19 mouse cellular contexts compared by ENCODE assay signal in genomic region chr9:114395258-114395657, GRCm38 (mm10). TPM values are rescaled to one million over a fixed set of nuclear protein-coding genes. Genes with fewer than 3 reads are reported as not detected.
DNase-seq lines count a peak whose midpoint lies in the region; ATAC-seq and TF ChIP-seq lines count a peak whose summit lies in the region.
"Had no signal": no experiment of that assay in that cellular context is flagged by ENCODE, and none has a peak within 500 bp of the region (broad histone marks: within the 10 kb centered on the region; RNA-seq: fewer than 3 reads in every experiment).

No protein-coding gene starts in this region.

- DNase-seq in ES-E14 (ENCODE audit: low read depth, low spot score), result peak; percentile 51
- no peak for DNase-seq in liver, embryonic 11.5 days (ENCODE audit: low spot score)
- DNase-seq in heart, embryonic 10.5 days (ENCODE audit: low spot score), result no peak
- no peak for DNase-seq in kidney, postnatal 10 days
- DNase-seq in cerebellum, adult 18-20 months, result no peak
- DNase-seq: cerebellum, adult 11-12 months; gastrocnemius, postnatal 36 days; kidney, adult 2 months; kidney, postnatal 36 days; thymus, postnatal 25 days had no signal

- H3K4me1 ChIP-seq in ES-E14 (ENCODE audit: control insufficient read depth in 2 of 2, insufficient read depth in 2 of 2, low read length in 2 of 2, poor library complexity in 1 of 2), result peaks cover 8 to 18% of the 10 kb centered on the region in 2 experiments
- peaks cover 11% of the 10 kb centered on the region for H3K4me1 ChIP-seq in liver, embryonic 11.5 days (replicated peaks; ENCODE audit: control insufficient read depth, insufficient read depth, low read length)
- peaks cover under 1% of the 10 kb centered on the region; the same call in 1 of the 2 replicates for H3K4me1 ChIP-seq in stomach, embryonic 16.5 days (ENCODE audit: control insufficient read depth, insufficient read depth, low read length)
- H3K4me1 ChIP-seq in heart, embryonic 10.5 days, result peaks cover 10% of the 10 kb centered on the region; the same call in 1 of the 2 replicates
- H3K4me1 ChIP-seq: heart, embryonic 12.5 days; limb, embryonic 15.5 days had no signal

- in situ Hi-C loops in ES-E14 (cut with MboI; ENCODE audit: low sequenced_read_pairs in 2 of 2, unreplicated experiment in 2 of 2), result no loop called here

- H3K9me3 ChIP-seq in ES-E14 (ENCODE audit: control insufficient read depth, insufficient read depth, low read depth, low read length), result no peaks in the 10 kb centered on the region
- no peaks in the 10 kb centered on the region for H3K9me3 ChIP-seq in liver, embryonic 11.5 days (ENCODE audit: control insufficient read depth, low read length)
- no peaks in the 10 kb centered on the region for H3K9me3 ChIP-seq in stomach, embryonic 16.5 days (replicated peaks; ENCODE audit: control insufficient read depth, low read length)
- H3K9me3 ChIP-seq in heart, embryonic 10.5 days, result no peaks in the 10 kb centered on the region
- H3K9me3 ChIP-seq: embryonic facial prominence, embryonic 13.5 days; forebrain, embryonic 10.5 days; heart, embryonic 12.5 days; limb, embryonic 15.5 days had no signal

- no peak overlapping the region; the same call in 1 of the 2 replicates for H3K27ac ChIP-seq in ES-E14 (ENCODE audit: insufficient read depth, low read depth, low read length, poor library complexity, severe bottlenecking)
- H3K27ac ChIP-seq in liver, embryonic 11.5 days (ENCODE audit: low read depth, low read length), result no peak overlapping the region
- H3K27ac ChIP-seq in stomach, embryonic 16.5 days (ENCODE audit: low read length), result no peak overlapping the region
- H3K27ac ChIP-seq in heart, embryonic 10.5 days, result no peak overlapping the region
- H3K27ac ChIP-seq: embryonic facial prominence, embryonic 13.5 days; forebrain, embryonic 10.5 days; hindbrain, embryonic 14.5 days; limb, embryonic 15.5 days had no signal

- no peak overlapping the region for H3K4me2 ChIP-seq in liver, embryonic 11.5 days
- H3K4me2 ChIP-seq in stomach, embryonic 16.5 days (ENCODE audit: low read depth, low read length), result no peak overlapping the region
- H3K4me2 ChIP-seq: embryonic facial prominence, embryonic 13.5 days; heart, embryonic 12.5 days; hindbrain, embryonic 14.5 days; limb, embryonic 15.5 days had no signal

- no peak overlapping the region for H3K9ac ChIP-seq in ES-E14 (ENCODE audit: insufficient read depth, low read depth, low read length, poor library complexity, severe bottlenecking)
- no peak overlapping the region for H3K9ac ChIP-seq in liver, embryonic 11.5 days (ENCODE audit: low read depth, low read length)
- H3K9ac ChIP-seq in stomach, embryonic 16.5 days (ENCODE audit: low read length), result no peak overlapping the region
- H3K9ac ChIP-seq: embryonic facial prominence, embryonic 13.5 days; heart, embryonic 12.5 days; hindbrain, embryonic 14.5 days; limb, embryonic 15.5 days had no signal

- whole genome bisulfite sequencing in liver, embryonic 11.5 days, result 85% methylated on average over 4 of the region's 4 CpGs
- WGBS in stomach, embryonic 16.5 days, result 70% methylated on average over 4 of the region's 4 CpGs
- WGBS in heart, embryonic 10.5 days, result 88% methylated on average over 4 of the region's 4 CpGs

- ATAC-seq in common myeloid progenitor, adult 5-6 weeks (replicated peaks; ENCODE audit: low read depth, poor library complexity, severe bottlenecking), result 0 out of 2 replicates have a peak, but pooled peaks have one; percentile 31
- 0 out of 2 replicates have a peak, but pooled peaks have one; percentile 24 for ATAC-seq in liver, embryonic 11.5 days (replicated peaks; ENCODE audit: low FRiP score)
- peak; percentile 42; the same call in 1 of the 2 replicates for ATAC-seq in stomach, embryonic 16.5 days (ENCODE audit: insufficient read depth, low FRiP score)
- ATAC-seq: CD4-positive, CD25-positive, alpha-beta regulatory T cell, adult 4 months; lung, postnatal 0 days had no signal

- H3K4me3 ChIP-seq in ES-E14 (ENCODE audit: insufficient read depth in 1 of 2, low read depth in 1 of 2, low read length in 2 of 2, poor library complexity in 1 of 2, severe bottlenecking in 1 of 2), result no peak overlapping the region
- no peak overlapping the region for H3K4me3 ChIP-seq in liver, embryonic 11.5 days (ENCODE audit: low read depth, low read length)
- H3K4me3 ChIP-seq in stomach, embryonic 16.5 days (replicated peaks; ENCODE audit: low read length), result no peak overlapping the region
- no peak overlapping the region for H3K4me3 ChIP-seq in heart, embryonic 10.5 days
- H3K4me3 ChIP-seq: embryonic facial prominence, embryonic 13.5 days; forebrain, embryonic 10.5 days; heart, embryonic 12.5 days; limb, embryonic 15.5 days had no signal

- no peaks in the 10 kb centered on the region for H3K36me3 ChIP-seq in ES-E14 (ENCODE audit: control insufficient read depth, insufficient read depth, low read length, poor library complexity, severe bottlenecking)
- no peaks in the 10 kb centered on the region for H3K36me3 ChIP-seq in liver, embryonic 11.5 days (ENCODE audit: control insufficient read depth, insufficient read depth, low read length)
- no peaks in the 10 kb centered on the region for H3K36me3 ChIP-seq in stomach, embryonic 16.5 days (ENCODE audit: control insufficient read depth, insufficient read depth, low read length)
- H3K36me3 ChIP-seq in heart, embryonic 10.5 days, result no peaks in the 10 kb centered on the region
- H3K36me3 ChIP-seq: embryonic facial prominence, embryonic 13.5 days; forebrain, embryonic 10.5 days; heart, embryonic 12.5 days; limb, embryonic 15.5 days had no signal

- no peaks in the 10 kb centered on the region; the same call in 1 of the 2 replicates for H3K27me3 ChIP-seq in liver, embryonic 11.5 days (replicated peaks; ENCODE audit: control insufficient read depth, insufficient read depth, low read length)
- no peaks in the 10 kb centered on the region for H3K27me3 ChIP-seq in stomach, embryonic 16.5 days (ENCODE audit: control insufficient read depth, insufficient read depth, low read length)
- H3K27me3 ChIP-seq in heart, embryonic 10.5 days (ENCODE audit: insufficient read depth, poor library complexity, severe bottlenecking), result no peaks in the 10 kb centered on the region
- H3K27me3 ChIP-seq: embryonic facial prominence, embryonic 13.5 days; heart, embryonic 12.5 days; limb, embryonic 15.5 days had no signal

TF ChIP-seq in ES-E14, 5 proteins besides CTCF, POLR2A, EP300 and RAD21:
- TF ChIP-seq ZC3H11A (IDR thresholded peaks at IDR 0.05; ENCODE audit: borderline replicate concordance, low read depth, low read length) (no peak), HCFC1 (IDR thresholded peaks at IDR 0.05; ENCODE audit: borderline replicate concordance, insufficient read depth, low read length) (no peak), CHD2 (IDR thresholded peaks at IDR 0.05; ENCODE audit: low read depth, low read length) (no peak), ZNF384 (IDR thresholded peaks at IDR 0.05; ENCODE audit: low read depth, low read length) (no peak), MAFK (IDR thresholded peaks at IDR 0.05; ENCODE audit: insufficient read depth, low read depth, low read length) (no peak)

RNA-seq across cellular contexts. Expression of gene Crtap, which starts 4.8 kb away (rescaled TPM):
- 106 and 148 TPM in 2 replicates for total RNA-seq in ES-E14 (2012; rRNA removed)
- 31.3 and 36.8 TPM in 2 replicates for total RNA-seq in common myeloid progenitor, adult 5-6 weeks (2017)
- polyA plus RNA-seq in liver, embryonic 11.5 days (2014; fragmentation: Nextera tagmentation; extraction: Ambion mirVana), result 45.7 and 46.8 TPM in 2 replicates
- 107 and 122 TPM in 2 replicates for polyA plus RNA-seq in stomach, embryonic 16.5 days (2015; fragmentation: Nextera tagmentation; extraction: Ambion mirVana)
- 92.4 and 124 TPM in 2 replicates for polyA plus RNA-seq in heart, embryonic 10.5 days (2016; fragmentation: Nextera tagmentation; extraction: Ambion mirVana)

RNA-seq across cellular contexts. Expression of gene Glb1, which starts 5.6 kb away (rescaled TPM):
- total RNA-seq in ES-E14 (2012; rRNA removed), result 36.0 and 44.6 TPM in 2 replicates
- 29.5 and 30.6 TPM in 2 replicates for total RNA-seq in common myeloid progenitor, adult 5-6 weeks (2017)
- 26.4 and 28.8 TPM in 2 replicates for polyA plus RNA-seq in liver, embryonic 11.5 days (2014; fragmentation: Nextera tagmentation; extraction: Ambion mirVana)
- 73.7 and 74.2 TPM in 2 replicates for polyA plus RNA-seq in stomach, embryonic 16.5 days (2015; fragmentation: Nextera tagmentation; extraction: Ambion mirVana)
- polyA plus RNA-seq in heart, embryonic 10.5 days (2016; fragmentation: Nextera tagmentation; extraction: Ambion mirVana), result 33.5 and 45.1 TPM in 2 replicates

RNA-seq across cellular contexts. Expression of gene Tmppe, which starts 5.6 kb away (rescaled TPM):
- 37.3 and 47.1 TPM in 2 replicates for total RNA-seq in ES-E14 (2012; rRNA removed)
- 4.7 and 6.4 TPM in 2 replicates for total RNA-seq in common myeloid progenitor, adult 5-6 weeks (2017)
- polyA plus RNA-seq in liver, embryonic 11.5 days (2014; fragmentation: Nextera tagmentation; extraction: Ambion mirVana), result 5.3 and 5.7 TPM in 2 replicates
- polyA plus RNA-seq in stomach, embryonic 16.5 days (2015; fragmentation: Nextera tagmentation; extraction: Ambion mirVana), result 11.3 and 11.5 TPM in 2 replicates
- polyA plus RNA-seq in heart, embryonic 10.5 days (2016; fragmentation: Nextera tagmentation; extraction: Ambion mirVana), result 11.5 and 14.6 TPM in 2 replicates
